Mouse (Mus musculus) midbrain, embryonic 13.5 days (tissue): Measurements from ENCODE around the gene Tmem158. TPM values are rescaled to one million over a fixed set of nuclear protein-coding genes. Genes with fewer than 3 reads are reported as not detected.

Experiments
- ATAC-seq: fragments of 200-750 bp; cut with Nextera tagmentation; 2 replicates; pipeline ENCODE4 v1.8.0; 2017; ENCODE audit warnings: mild to moderate bottlenecking, moderate TSS enrichment, moderate library complexity
- H3K27ac ChIP-seq: fragments of 300-500 bp; sonication (generic); 2 replicates; pipeline ENCODE4 v1.5.1; 2015; ENCODE audit warnings: inconsistent platforms, mild to moderate bottlenecking, moderate library complexity
- H3K27me3 ChIP-seq: fragments of 300-500 bp; sonication (generic); 2 replicates; pipeline ENCODE4 v1.6.1; 2015; ENCODE audit warnings: mild to moderate bottlenecking, inconsistent platforms
- H3K36me3 ChIP-seq: fragments of 300-500 bp; sonication (generic); 2 replicates; pipeline ENCODE4 v1.6.1; 2015; ENCODE audit warnings: mild to moderate bottlenecking, inconsistent platforms
- H3K4me1 ChIP-seq: fragments of 300-500 bp; sonication (generic); replicated peaks from 2 replicates; pipeline ENCODE4 v1.6.1; 2015; ENCODE audit warnings: inconsistent platforms
- H3K4me2 ChIP-seq: fragments of 300-500 bp; sonication (generic); replicated peaks from 2 replicates; pipeline ENCODE4 v1.6.1; 2015; ENCODE audit warnings: moderate library complexity, mild to moderate bottlenecking, inconsistent platforms
- H3K4me3 ChIP-seq: fragments of 300-500 bp; sonication (generic); replicated peaks from 2 replicates; pipeline ENCODE4 v1.5.1; 2015; ENCODE audit warnings: mild to moderate bottlenecking, inconsistent platforms
- H3K9ac ChIP-seq: fragments of 300-500 bp; sonication (generic); replicated peaks from 2 replicates; pipeline ENCODE4 v1.6.1; 2015; ENCODE audit warnings: mild to moderate bottlenecking, inconsistent platforms
- H3K9me3 ChIP-seq: fragments of 300-500 bp; sonication (generic); 2 replicates; pipeline ENCODE4 v1.6.1; 2016; ENCODE audit warnings: mild to moderate bottlenecking, inconsistent platforms
- WGBS: fragments of 180-500 bp; shearing (Covaris S2); methylation state at CpG from one replicate; pipeline ENCODE4 v1.1.7; 2015; 5-methylcytosine and 5-hydroxymethylcytosine counted together
- polyA plus RNA-seq: library from polyadenylated mRNA; unstranded; fragments of >200 nt; fragmentation: Nextera tagmentation; extraction: Ambion mirVana; gene quantifications from 2 replicates; pipeline ENCODE4 v1.2.1, GENCODE M21; 2015

Tmem158 gene
- polyA plus RNA-seq, 1 experiment from 2014 or later: 17.0 TPM

DNA sequence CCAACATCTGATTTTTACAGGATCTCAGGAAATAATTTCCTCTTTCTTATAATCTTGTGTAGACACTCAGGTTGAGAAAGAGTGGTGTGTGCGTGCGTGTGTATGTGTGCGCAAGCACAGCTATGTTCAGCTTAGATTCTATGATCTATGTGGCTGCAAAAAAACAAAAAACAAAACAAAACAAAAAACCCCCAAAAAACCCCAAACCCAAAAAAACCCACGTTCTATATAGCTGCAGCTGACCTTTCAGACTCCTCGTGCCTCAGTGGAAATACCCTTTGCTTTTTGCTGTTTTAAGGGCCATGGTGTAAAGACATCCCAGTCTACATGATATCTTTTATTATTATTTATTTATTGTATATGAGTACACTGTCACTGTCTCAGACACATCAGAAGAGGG is 19.4 kb downstream of the Tmem158 start:
- no peaks in the 10 kb centered on the region for H3K9me3 ChIP-seq
- H3K4me2 ChIP-seq: no peak overlapping the region
- no peaks in the 10 kb centered on the region for H3K36me3 ChIP-seq
- no peaks in the 10 kb centered on the region for H3K27me3 ChIP-seq
- no peak overlapping the region for H3K4me3 ChIP-seq
- no peak overlapping the region for H3K27ac ChIP-seq
- no peak for ATAC-seq
- WGBS: 94% methylated on average over 5 of the region's 5 CpGs
- H3K9ac ChIP-seq: no peak overlapping the region
- H3K4me1 ChIP-seq: peaks cover 13% of the 10 kb centered on the region

DNA sequence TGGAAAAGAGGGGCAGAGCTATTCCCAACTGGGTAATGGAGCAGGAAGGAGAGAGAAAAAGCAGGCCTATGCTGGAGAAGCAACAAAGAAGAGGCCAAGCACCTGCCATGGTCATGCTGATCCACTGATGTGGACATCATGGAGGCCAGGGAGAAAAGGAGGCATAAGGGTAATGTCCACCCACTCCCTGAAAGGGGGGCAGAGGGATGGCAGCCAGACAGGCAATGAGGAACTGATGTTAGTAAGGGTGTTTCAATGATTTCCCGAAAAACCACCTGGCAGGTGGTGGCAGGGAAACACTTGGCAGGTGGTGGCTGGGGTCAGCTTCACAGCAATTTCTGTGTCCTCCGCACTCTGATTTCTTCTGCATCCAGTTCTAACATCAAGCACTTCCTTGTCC is 19.8 kb downstream of the Tmem158 start:
- H3K27me3 ChIP-seq: no peaks in the 10 kb centered on the region
- no peaks in the 10 kb centered on the region for H3K36me3 ChIP-seq
- H3K4me2 ChIP-seq: no peak overlapping the region
- H3K4me3 ChIP-seq: no peak overlapping the region
- no peak for ATAC-seq
- H3K27ac ChIP-seq: no peak overlapping the region
- 90% methylated on average over 2 of the region's 2 CpGs for WGBS
- H3K9ac ChIP-seq: no peak overlapping the region
- H3K9me3 ChIP-seq: no peaks in the 10 kb centered on the region
- H3K4me1 ChIP-seq: peaks cover 13% of the 10 kb centered on the region

DNA sequence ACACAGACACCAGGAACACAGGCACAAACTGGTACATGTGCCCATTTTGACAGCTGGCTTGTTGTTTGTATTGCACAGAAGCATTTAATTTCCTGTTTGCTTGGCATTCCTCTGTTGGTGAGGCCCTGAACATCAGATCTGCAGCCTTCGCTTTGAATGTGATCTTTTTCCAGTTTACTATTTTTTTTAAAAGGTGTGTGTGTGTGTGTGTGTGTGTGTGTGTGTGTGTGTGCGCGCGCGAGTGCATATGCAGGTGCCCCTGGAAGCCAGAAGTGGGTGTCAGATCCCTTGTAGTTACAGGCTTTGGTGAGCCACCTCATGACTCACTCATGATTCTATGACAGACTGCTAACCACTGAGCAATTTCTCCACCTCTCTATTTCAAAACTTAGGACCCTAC is 20.3 kb downstream of the Tmem158 start:
- 97% methylated on average over 5 of the region's 5 CpGs for WGBS
- Histone ChIP-seq H3K9me3 (no peaks in the 10 kb centered on the region), H3K4me3 (no peak overlapping the region), H3K27me3 (no peaks in the 10 kb centered on the region), H3K27ac (no peak overlapping the region), H3K4me2 (no peak overlapping the region), H3K9ac (no peak overlapping the region), H3K36me3 (no peaks in the 10 kb centered on the region), H3K4me1 (peaks cover 13% of the 10 kb centered on the region)
- no peak for ATAC-seq

DNA sequence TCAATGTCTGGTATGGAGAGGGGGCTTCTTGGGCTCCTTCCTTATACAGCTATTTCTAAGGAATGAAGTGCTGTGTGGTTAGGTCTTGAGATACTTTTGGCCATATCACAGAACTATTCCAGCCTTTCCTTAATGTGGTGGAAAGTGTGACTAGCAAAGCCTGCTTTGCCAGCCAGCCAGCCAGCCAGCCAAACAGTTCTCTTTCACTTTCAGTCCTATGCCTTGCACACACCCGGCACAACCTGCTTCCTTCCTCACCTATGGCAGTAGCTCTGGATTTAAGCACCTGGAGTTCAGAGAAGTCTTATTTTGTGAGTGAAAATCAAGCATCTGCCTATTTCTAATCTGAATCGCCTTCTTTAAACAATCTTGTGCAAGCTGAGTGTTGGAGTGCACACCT is 20.9 kb downstream of the Tmem158 start:
- H3K27ac ChIP-seq: no peak overlapping the region
- no peak for ATAC-seq
- no peaks in the 10 kb centered on the region for H3K27me3 ChIP-seq
- no peak overlapping the region for H3K9ac ChIP-seq
- H3K9me3 ChIP-seq: no peaks in the 10 kb centered on the region
- H3K36me3 ChIP-seq: no peaks in the 10 kb centered on the region
- H3K4me2 ChIP-seq: no peak overlapping the region
- WGBS: 76% methylated on average over 2 of the region's 2 CpGs
- H3K4me3 ChIP-seq: no peak overlapping the region
- H3K4me1 ChIP-seq: peaks cover 13% of the 10 kb centered on the region

DNA sequence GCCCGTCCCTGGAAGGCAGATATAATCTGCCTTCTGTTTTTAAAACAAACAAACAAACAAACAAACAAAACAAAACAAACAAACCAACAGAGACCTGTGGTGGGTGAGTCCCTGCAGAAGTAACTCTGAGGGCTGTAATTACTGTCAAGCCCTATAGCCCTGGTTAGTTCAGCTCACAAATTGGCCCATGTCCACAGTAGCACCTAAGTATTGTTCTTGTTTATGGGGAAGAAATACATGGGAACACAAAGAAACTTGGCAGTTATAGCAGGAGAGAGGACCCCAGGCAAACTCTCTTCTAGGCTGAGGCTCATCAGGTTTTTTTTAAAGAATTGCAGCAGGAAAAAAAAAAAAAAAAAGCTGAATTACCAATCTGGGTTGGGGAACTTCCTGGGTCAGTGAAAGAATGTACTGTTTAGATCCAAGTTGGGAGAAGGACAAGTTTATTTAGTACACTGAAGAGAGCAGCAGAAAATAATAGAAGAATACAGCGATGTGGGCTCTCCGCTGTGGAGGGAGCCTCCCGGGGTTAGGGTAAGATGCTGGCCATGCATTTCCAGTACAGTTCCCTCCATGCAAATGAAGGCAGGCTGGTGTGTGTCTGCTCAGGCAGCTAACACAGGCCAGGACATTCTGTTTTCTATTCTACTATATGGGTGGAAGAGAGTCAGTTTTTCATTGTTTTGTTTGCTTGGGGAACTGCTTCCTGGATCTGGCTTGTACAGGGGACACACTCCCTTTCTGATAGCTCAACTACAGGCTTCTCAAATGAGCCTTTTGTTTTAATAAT is 22.1 kb downstream of the Tmem158 start:
- WGBS: 28% methylated on average over 4 of the region's 4 CpGs
- peak overlapping the region; percentile 45; the same call in 1 of the 2 replicates for H3K27ac ChIP-seq
- no peaks in the 10 kb centered on the region for H3K9me3 ChIP-seq
- no peak overlapping the region for H3K9ac ChIP-seq
- H3K4me1 ChIP-seq: peaks cover 13% of the 10 kb centered on the region
- H3K36me3 ChIP-seq: no peaks in the 10 kb centered on the region
- no peak overlapping the region for H3K4me3 ChIP-seq
- H3K27me3 ChIP-seq: no peaks in the 10 kb centered on the region
- peak; percentile 53; the same call in 1 of the 2 replicates for ATAC-seq
- H3K4me2 ChIP-seq: no peak overlapping the region

DNA sequence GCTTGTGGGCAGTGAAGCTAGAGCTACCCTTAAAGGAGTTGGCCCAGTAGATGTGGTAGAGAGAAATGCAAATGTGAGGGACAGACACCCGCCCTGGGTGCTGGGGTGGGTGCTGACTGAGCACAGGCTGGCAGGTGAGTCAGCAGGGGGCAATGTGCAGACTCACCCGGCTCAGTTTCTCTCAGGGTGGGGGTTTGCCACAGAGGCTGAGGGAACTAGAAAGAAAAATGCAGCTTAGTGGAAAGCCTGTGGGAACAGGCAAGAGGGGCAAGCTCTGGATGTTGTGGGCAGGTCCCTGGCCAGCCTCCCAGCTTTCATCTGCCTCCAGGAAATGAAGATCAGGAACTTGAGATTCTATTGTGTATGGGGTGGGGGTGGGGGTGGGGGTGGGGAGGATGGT is 22.8 kb downstream of the Tmem158 start:
- Histone ChIP-seq H3K9ac (no peak overlapping the region), H3K4me2 (no peak overlapping the region), H3K27me3 (no peaks in the 10 kb centered on the region), H3K4me3 (no peak overlapping the region), H3K27ac (no peak overlapping the region), H3K9me3 (no peaks in the 10 kb centered on the region), H3K4me1 (peaks cover 13% of the 10 kb centered on the region), H3K36me3 (no peaks in the 10 kb centered on the region)
- WGBS: 45% methylated on average over 2 of the region's 2 CpGs
- no peak for ATAC-seq

DNA sequence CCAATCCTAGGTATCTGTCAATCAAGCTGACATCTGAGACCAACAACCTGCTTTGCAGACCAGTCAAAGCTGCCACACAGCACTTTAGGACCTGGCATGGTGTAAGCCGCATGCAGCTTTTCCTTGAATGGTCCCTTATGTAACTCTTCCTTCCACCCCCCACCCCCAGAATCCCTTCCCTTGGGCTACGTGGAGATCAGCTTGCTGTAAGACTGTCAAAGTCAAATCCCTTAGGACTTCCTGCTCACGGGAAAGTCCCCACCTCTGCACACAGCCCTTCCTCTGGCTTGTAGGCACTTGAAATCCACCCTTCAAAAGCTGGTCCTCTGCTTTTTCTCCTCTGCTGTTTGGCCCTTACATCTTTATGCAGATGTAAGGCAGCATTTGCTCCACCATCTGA is 24.9 kb downstream of the Tmem158 start:
- no peak overlapping the region for H3K9ac ChIP-seq
- H3K4me2 ChIP-seq: no peak overlapping the region
- no peak for ATAC-seq
- 57% methylated on average over 3 of the region's 3 CpGs for WGBS
- peaks cover 13% of the 10 kb centered on the region for H3K4me1 ChIP-seq
- H3K36me3 ChIP-seq: no peaks in the 10 kb centered on the region
- no peak overlapping the region for H3K4me3 ChIP-seq
- H3K9me3 ChIP-seq: no peaks in the 10 kb centered on the region
- H3K27me3 ChIP-seq: no peaks in the 10 kb centered on the region
- no peak overlapping the region for H3K27ac ChIP-seq

DNA sequence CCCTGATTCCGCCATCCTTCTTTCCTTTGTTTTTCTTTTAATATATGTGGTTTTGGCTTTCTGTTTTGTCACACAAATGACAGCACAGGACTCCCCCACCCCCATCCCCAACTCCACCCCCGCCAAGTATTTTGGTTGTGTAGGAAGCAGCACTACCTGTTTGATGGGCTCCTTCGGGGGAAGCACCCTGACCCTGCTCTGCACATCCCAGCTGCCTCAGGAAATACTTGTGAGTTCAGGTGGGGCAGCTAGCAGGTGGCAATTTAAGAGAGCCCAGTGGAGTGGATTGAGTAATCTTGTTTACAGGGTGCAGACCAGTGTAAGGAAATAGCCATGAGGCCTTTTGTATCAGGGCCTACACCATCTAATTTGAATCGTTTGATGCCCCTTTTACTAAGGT is 30.7 kb downstream of the Tmem158 start:
- Histone ChIP-seq H3K9me3 (no peaks in the 10 kb centered on the region), H3K4me1 (0 out of 2 replicates have a peak, but pooled peaks cover 6% of the 10 kb centered on the region), H3K36me3 (no peaks in the 10 kb centered on the region), H3K27me3 (no peaks in the 10 kb centered on the region), H3K4me2 (no peak overlapping the region), H3K27ac (no peak overlapping the region), H3K4me3 (no peak overlapping the region), H3K9ac (no peak overlapping the region)
- ATAC-seq: no peak
- 78% methylated on average over 4 of the region's 4 CpGs for WGBS

DNA sequence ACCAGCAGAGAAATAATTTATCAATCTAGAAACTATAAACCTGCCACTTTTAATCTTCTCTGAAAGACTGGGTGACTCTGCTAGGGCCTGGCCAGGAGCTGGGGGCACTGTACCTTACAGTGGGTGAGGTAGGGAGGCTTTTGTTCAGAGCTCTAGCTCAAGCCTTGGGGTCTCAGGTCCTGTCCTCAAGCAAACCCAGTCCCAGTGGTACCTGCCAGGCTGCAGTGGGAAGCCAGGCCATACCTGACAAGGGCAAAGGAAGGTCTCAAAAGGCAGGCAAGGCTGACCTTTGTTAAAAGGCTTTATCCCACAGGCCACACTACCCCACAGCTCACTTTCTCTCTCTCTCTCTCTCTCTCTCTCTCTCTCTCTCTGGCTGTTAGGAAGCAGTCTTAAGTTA is 31.9 kb downstream of the Tmem158 start:
- 0 out of 2 replicates have a peak, but pooled peaks cover 6% of the 10 kb centered on the region for H3K4me1 ChIP-seq
- no peaks in the 10 kb centered on the region for H3K9me3 ChIP-seq
- no peaks in the 10 kb centered on the region for H3K36me3 ChIP-seq
- no peak overlapping the region for H3K27ac ChIP-seq
- H3K9ac ChIP-seq: no peak overlapping the region
- H3K27me3 ChIP-seq: no peaks in the 10 kb centered on the region
- no peak overlapping the region for H3K4me3 ChIP-seq
- no peak for ATAC-seq
- no peak overlapping the region for H3K4me2 ChIP-seq

DNA sequence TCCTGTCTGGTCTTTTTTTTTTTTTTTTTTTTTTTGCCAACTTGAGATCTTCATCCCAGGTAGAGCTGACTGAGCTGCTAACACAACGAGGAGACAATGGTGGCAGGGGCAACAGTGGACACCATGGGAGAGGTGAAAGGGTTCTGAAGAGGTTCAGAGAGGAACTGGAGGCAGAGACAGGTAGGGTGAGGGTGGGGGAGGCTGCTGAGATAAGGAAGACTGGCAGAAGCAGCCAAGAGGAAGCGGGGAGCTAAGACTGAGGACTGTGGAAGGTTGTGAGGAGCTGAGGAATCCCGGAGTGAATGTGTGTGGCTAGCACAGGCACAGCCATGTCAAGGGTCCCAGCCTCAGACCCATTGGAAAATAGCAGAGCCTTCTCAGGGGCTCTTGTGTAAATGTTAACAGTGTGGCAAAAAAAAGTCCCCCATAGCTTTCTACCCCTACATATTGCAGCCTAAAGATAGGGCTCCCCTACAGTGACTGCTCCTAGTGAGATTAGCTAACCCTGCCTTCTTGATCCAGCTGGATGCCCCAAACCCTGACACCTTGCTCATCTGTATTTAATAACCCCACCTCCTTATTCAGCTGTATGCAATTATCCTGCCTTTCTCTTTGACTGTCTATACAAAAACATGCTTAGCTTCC is 33.3 kb downstream of the Tmem158 start:
- Histone ChIP-seq H3K4me3 (no peak overlapping the region), H3K4me2 (no peak overlapping the region), H3K27ac (no peak overlapping the region), H3K9ac (no peak overlapping the region), H3K4me1 (0 out of 2 replicates have a peak, but pooled peaks cover 6% of the 10 kb centered on the region), H3K9me3 (no peaks in the 10 kb centered on the region), H3K27me3 (no peaks in the 10 kb centered on the region), H3K36me3 (no peaks in the 10 kb centered on the region)
- 82% methylated on average over 3 of the region's 3 CpGs for WGBS
- ATAC-seq: no peak

DNA sequence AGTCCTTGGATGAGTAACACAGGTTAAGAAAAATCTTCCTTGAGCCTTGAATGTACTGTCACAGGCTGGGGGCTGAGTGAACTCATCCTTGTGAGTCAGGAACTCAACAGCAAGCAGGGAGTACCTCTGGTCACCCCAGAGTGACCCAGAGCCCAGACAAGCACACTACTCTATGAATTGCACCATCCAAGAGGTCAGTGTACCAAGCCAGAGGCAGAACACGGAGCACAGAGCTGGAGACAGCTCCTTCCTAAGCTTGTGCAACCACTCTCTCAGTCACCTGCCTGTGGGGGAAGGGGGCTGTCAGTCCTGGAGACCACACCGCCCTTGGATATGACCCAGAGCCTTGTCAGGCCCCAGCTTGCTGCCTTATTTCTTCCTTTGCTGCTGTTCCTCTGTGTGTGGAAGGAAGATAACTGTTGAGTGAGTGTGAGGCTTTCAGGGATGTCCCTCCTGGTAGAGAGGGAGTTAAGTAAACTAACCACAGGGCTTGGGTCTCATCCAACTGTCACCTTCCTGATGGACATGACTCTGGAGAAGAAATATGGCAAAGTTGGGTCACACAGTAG is 35.6 kb downstream of the Tmem158 start:
- Histone ChIP-seq H3K9me3 (no peaks in the 10 kb centered on the region), H3K36me3 (no peaks in the 10 kb centered on the region), H3K27ac (no peak overlapping the region), H3K4me2 (no peak overlapping the region), H3K27me3 (no peaks in the 10 kb centered on the region), H3K9ac (no peak overlapping the region), H3K4me1 (0 out of 2 replicates have a peak, but pooled peaks cover 6% of the 10 kb centered on the region), H3K4me3 (no peak overlapping the region)
- ATAC-seq: no peak
- WGBS: 83% methylated on average over 2 of the region's 2 CpGs

DNA sequence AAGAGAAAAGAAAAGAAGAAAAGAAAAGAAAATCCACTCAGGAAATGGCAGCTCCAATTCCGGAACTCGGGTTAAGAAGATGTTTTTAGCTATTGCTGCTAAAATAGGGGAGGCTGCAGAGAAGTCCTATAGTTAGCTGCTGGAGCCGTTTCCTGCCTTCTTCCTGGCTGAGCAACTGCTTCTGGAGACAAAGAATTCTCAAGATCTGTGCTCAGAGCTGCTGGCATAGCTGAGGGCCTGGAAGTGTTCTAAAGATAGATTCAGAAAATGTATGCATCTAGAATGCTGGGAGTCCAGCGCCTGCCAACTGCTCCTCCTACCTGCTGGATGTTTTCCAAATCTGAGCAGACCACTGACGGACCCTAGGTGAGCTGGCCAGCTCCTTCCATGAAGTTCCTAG is 40.7 kb downstream of the Tmem158 start:
- 35% methylated on average over 5 of the region's 5 CpGs for WGBS

More for the DNA sequence above, 40.7 kb downstream of the Tmem158 start:
- Histone ChIP-seq H3K4me1 (peaks cover 8% of the 10 kb centered on the region), H3K27me3 (peaks cover 18% of the 10 kb centered on the region), H3K9ac (no peak overlapping the region), H3K27ac (no peak overlapping the region), H3K4me3 (no peak overlapping the region), H3K36me3 (no peaks in the 10 kb centered on the region), H3K9me3 (no peaks in the 10 kb centered on the region), H3K4me2 (no peak overlapping the region)
- ATAC-seq: no peak
